Mouse (Mus musculus) kidney, embryonic 15.5 days (tissue): ENCODE data around the gene Cox7b. TPM values are rescaled to one million over a fixed set of nuclear protein-coding genes. Genes with fewer than 3 reads are reported as not detected.

Experiments
- ATAC-seq: fragments of 200-750 bp; cut with Nextera tagmentation; replicated peaks from 2 replicates; pipeline ENCODE4 v1.8.0; 2017; ENCODE audit warnings: moderate TSS enrichment; ENCODE audit not compliant: low FRiP score
- H3K27ac ChIP-seq: fragments of 300-500 bp; sonication (generic); 2 replicates; pipeline ENCODE4 v1.5.1; 2015; ENCODE audit warnings: mild to moderate bottlenecking, inconsistent platforms
- H3K27me3 ChIP-seq: fragments of 300-500 bp; sonication (generic); 2 replicates; pipeline ENCODE4 v1.6.1; 2015; ENCODE audit warnings: inconsistent platforms
- H3K36me3 ChIP-seq: fragments of 300-500 bp; sonication (generic); 2 replicates; pipeline ENCODE4 v1.6.1; 2015; ENCODE audit warnings: inconsistent platforms
- H3K4me1 ChIP-seq: fragments of 300-500 bp; sonication (generic); 2 replicates; pipeline ENCODE4 v1.6.1; 2015; ENCODE audit warnings: inconsistent platforms
- H3K4me2 ChIP-seq: fragments of 300-500 bp; sonication (generic); 2 replicates; pipeline ENCODE4 v1.6.1; 2015; ENCODE audit warnings: moderate library complexity, mild to moderate bottlenecking, inconsistent platforms
- H3K4me3 ChIP-seq: fragments of 300-500 bp; sonication (generic); replicated peaks from 2 replicates; pipeline ENCODE4 v1.5.1; 2015; ENCODE audit warnings: mild to moderate bottlenecking, inconsistent platforms
- H3K9ac ChIP-seq: fragments of 300-500 bp; sonication (generic); 2 replicates; pipeline ENCODE4 v1.6.1; 2015; ENCODE audit warnings: mild to moderate bottlenecking, inconsistent platforms
- H3K9me3 ChIP-seq: fragments of 300-500 bp; sonication (generic); replicated peaks from 2 replicates; pipeline ENCODE4 v1.6.1; 2016; ENCODE audit warnings: inconsistent platforms
- whole genome bisulfite sequencing: fragments of 180-500 bp; shearing (Covaris S2); methylation state at CpG from one replicate; pipeline ENCODE4 v1.1.7; 2015; ENCODE audit warnings: mixed read lengths; 5-methylcytosine and 5-hydroxymethylcytosine counted together
- polyA plus RNA-seq: library from polyadenylated mRNA; unstranded; fragments of >200 nt; fragmentation: Nextera tagmentation; extraction: Ambion mirVana; gene quantifications from 2 replicates; pipeline ENCODE4 v1.2.1, GENCODE M21; 2015

Gene Cox7b
- polyA plus RNA-seq, 1 experiment from 2014 or later, result 459 TPM

DNA sequence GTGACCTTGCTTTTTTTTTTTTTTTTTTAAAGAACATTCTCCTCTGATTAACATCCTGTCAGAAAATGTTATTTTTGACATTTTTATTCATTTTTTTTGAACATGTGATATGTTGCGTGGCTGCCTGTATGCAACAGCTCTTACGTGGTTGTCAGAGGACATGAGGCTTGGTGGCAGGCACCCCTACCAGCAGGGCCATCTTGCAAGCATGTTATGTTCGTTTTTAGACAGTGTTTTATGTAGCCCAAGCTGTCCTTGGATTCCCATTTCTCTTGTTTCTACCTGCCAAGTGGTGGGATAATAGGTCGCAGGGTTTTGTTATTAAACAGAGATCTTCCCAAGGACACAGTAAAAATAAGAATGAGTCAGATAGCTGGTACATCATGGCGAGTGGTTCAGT is 14.7 kb downstream of the Cox7b start:
- Histone ChIP-seq H3K9ac (no peak overlapping the region), H3K4me3 (no peak overlapping the region), H3K9me3 (no peaks in the 10 kb centered on the region), H3K4me1 (0 out of 2 replicates have a peak, but pooled peaks cover 2% of the 10 kb centered on the region), H3K27ac (no peak overlapping the region), H3K4me2 (no peak overlapping the region), H3K36me3 (no peaks in the 10 kb centered on the region), H3K27me3 (no peaks in the 10 kb centered on the region; the same call in 1 of the 2 replicates)
- ATAC-seq, result no peak
- 72% methylated on average over 5 of the region's 5 CpGs for WGBS

DNA sequence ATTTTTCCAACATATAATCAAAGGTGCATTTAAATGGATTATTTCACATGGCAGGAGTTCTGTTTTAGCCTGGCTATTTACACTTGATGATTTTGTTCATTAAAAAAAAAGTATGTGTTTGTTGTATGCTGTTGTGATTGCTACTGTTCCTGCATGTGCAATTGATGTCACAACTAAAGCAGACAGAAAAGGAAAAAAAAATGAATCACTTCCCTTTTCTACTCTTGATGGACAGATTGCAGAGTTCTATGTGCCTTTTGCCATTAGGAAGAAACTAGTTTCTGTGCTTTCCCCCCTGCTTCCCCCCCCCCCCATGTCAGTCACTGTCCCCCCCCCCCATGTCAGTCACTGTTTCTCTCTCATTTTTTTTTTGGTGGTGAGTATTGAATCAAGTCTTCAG is 15.6 kb downstream of the Cox7b start:
- Histone ChIP-seq H3K9ac (no peak overlapping the region), H3K27me3 (peaks cover 5% of the 10 kb centered on the region; the same call in 1 of the 2 replicates), H3K4me1 (0 out of 2 replicates have a peak, but pooled peaks cover 5% of the 10 kb centered on the region), H3K9me3 (no peaks in the 10 kb centered on the region), H3K4me3 (no peak overlapping the region), H3K4me2 (no peak overlapping the region), H3K36me3 (no peaks in the 10 kb centered on the region), H3K27ac (no peak overlapping the region)
- ATAC-seq, result no peak

DNA sequence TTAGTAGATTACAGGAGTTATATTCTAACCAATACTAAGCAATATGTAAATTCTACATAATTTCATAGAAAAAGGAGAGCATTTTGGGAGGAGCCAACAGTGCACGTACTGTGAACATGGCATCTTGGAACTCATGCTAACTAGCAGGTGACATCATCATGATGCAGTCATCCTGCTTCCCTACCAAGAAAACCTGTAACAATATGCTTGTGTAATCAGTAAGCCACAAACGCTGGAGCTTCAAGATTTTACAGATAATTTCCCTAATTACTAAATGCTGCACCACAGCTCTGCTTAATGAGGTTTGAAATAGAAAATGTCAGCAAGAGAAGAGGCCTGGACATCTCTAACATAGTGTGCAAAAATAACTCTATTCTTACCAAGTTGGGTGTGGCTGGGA is 20.2 kb downstream of the Cox7b start:
- ATAC-seq, result no peak
- H3K36me3 ChIP-seq, result no peaks in the 10 kb centered on the region
- peaks cover 20% of the 10 kb centered on the region for H3K4me1 ChIP-seq
- H3K4me2 ChIP-seq, result no peak overlapping the region
- H3K27me3 ChIP-seq, result peaks cover 9% of the 10 kb centered on the region
- H3K9me3 ChIP-seq, result no peaks in the 10 kb centered on the region
- no peak overlapping the region for H3K4me3 ChIP-seq
- H3K9ac ChIP-seq, result no peak overlapping the region
- H3K27ac ChIP-seq, result no peak overlapping the region
- WGBS, result 60% methylated on average over 2 of the region's 2 CpGs

DNA sequence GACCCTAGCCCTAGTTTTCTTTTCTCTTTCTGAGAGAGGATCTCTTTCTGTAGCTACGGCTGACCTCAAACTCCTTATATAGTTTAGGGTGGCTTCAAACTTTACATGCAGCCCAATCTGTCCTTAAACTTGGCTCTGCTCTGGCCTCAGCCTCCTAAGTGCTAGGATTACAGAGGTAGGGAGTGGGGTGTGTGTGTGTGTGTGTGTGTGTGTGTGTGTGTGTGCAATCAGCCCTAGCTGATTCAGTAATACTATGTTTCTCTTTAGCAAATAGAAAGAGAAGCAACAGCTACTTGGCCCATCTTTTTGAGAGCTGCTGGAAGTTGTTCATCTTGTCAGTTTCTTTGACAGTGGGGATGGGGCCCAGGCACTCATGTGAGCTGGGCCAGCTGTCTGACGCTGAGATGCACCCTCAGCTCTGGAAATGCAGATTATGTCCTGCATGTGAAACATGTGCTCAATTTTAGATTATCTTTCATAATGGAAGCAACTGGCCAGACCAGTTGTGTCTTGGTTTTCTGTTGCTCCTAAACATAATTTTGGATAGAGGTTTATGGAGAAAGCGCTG is 21.8 kb downstream of the Cox7b start:
- Histone ChIP-seq H3K36me3 (no peaks in the 10 kb centered on the region), H3K9me3 (no peaks in the 10 kb centered on the region), H3K27ac (0 out of 2 replicates have a peak overlapping the region, but pooled peaks have one; percentile 13), H3K4me3 (no peak overlapping the region), H3K4me2 (no peak overlapping the region), H3K27me3 (peaks cover 10% of the 10 kb centered on the region), H3K9ac (no peak overlapping the region), H3K4me1 (peaks cover 20% of the 10 kb centered on the region)
- WGBS, result 66% methylated on average over 3 of the region's 3 CpGs
- ATAC-seq, result 0 out of 2 replicates have a peak, but pooled peaks have one; percentile 33

DNA sequence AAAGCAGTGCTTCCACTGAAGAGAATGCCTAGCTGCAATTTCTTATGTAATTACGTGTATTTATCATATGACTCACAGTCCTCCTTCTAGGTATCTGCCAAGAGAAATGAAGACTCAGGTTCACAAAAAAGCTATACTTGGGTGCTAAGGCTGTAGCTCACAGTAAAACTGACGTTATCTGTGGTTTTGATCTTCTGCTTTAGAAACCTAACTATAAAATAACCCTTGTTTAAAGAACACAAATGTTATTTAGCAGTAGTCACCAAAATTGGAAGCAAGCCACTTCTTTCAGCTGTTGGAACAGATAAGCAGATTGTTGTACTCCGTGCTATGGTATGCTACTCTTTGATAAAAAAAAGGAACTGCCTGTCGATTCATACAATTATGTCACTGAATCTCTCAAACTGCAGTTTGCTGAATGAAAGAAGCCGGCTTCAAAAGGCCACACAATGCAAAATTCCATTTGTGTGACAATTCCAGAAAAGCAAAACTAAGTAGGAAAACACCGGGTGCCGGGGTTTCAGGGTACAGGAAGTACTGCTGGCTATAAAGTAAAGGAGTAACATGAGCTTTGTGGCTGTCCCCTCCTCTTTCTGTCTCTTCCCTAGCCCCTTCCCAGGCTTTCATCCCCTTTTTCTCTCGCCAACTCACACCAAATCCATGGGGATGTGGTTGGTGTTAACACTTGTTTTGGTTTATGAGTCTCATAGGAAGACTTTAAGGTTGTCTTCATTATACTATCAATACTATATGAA is 28.5 kb downstream of the Cox7b start:
- no peak for ATAC-seq
- H3K27me3 ChIP-seq, result peaks cover 9% of the 10 kb centered on the region; the same call in 1 of the 2 replicates
- H3K4me2 ChIP-seq, result peak overlapping the region; percentile 28; the same call in 1 of the 2 replicates
- H3K4me3 ChIP-seq, result no peak overlapping the region
- WGBS, result 40% methylated on average over 8 of the region's 8 CpGs
- peaks cover 32% of the 10 kb centered on the region for H3K4me1 ChIP-seq
- H3K9me3 ChIP-seq, result no peaks in the 10 kb centered on the region
- peak overlapping the region; percentile 54; the same call in 1 of the 2 replicates for H3K27ac ChIP-seq
- H3K36me3 ChIP-seq, result no peaks in the 10 kb centered on the region
- H3K9ac ChIP-seq, result no peak overlapping the region

DNA sequence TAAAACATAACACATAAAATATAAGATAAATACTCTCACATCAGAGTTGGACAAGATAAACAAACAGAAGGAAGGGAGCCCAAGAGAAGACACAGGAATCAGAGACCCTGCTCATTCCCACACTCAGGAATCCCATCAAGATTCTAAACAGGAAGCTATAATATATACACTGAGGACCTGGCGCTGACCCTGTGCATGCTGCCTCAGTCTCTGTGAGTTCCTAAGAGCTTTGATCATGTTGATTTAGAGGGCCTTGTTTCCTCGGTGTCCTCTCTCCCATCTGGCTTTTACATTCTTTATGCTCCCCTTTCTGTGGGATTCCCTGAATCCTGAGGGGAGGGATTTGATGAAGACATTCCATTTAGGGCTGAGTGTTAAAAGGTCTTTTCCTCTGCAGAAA is 30.0 kb downstream of the Cox7b start:
- 27% methylated on average over 2 of the region's 2 CpGs for WGBS
- ATAC-seq, result peak; percentile 75
- H3K27ac ChIP-seq, result peak overlapping the region; percentile 54
- no peaks in the 10 kb centered on the region for H3K36me3 ChIP-seq
- no peaks in the 10 kb centered on the region for H3K9me3 ChIP-seq
- peaks cover 9% of the 10 kb centered on the region; the same call in 1 of the 2 replicates for H3K27me3 ChIP-seq
- peak overlapping the region; percentile 16; the same call in 1 of the 2 replicates for H3K4me2 ChIP-seq
- H3K4me3 ChIP-seq, result no peak overlapping the region
- no peak overlapping the region for H3K9ac ChIP-seq
- peaks cover 32% of the 10 kb centered on the region for H3K4me1 ChIP-seq

DNA sequence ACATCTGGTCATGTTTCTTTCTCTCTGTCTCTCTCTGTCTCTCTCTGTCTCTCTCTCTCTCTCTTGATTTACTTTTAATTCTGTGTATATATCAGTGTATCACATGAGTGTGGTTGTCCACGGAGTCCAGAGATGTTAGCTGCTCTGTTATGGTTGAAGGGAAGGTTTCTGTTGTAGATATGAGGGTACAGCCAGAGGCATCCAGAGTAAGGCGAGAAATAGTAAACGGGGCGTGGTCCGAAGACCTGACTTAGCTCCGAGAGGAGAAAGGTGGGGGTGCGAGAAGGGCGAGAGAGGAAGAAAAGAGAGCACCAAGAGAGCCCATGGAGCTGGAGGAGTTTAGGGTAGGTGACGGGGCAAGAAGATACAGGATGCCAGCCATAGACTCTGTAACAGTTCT is 30.4 kb downstream of the Cox7b start:
- 0 out of 2 replicates have a peak, but pooled peaks have one; percentile 12 for ATAC-seq
- H3K4me1 ChIP-seq, result peaks cover 32% of the 10 kb centered on the region
- H3K9me3 ChIP-seq, result no peaks in the 10 kb centered on the region
- H3K36me3 ChIP-seq, result no peaks in the 10 kb centered on the region
- H3K4me2 ChIP-seq, result peak overlapping the region; percentile 16; the same call in 1 of the 2 replicates
- H3K27ac ChIP-seq, result peak overlapping the region; percentile 54
- H3K27me3 ChIP-seq, result peaks cover 9% of the 10 kb centered on the region; the same call in 1 of the 2 replicates
- 27% methylated on average over 9 of the region's 9 CpGs for WGBS
- no peak overlapping the region for H3K4me3 ChIP-seq
- no peak overlapping the region for H3K9ac ChIP-seq

DNA sequence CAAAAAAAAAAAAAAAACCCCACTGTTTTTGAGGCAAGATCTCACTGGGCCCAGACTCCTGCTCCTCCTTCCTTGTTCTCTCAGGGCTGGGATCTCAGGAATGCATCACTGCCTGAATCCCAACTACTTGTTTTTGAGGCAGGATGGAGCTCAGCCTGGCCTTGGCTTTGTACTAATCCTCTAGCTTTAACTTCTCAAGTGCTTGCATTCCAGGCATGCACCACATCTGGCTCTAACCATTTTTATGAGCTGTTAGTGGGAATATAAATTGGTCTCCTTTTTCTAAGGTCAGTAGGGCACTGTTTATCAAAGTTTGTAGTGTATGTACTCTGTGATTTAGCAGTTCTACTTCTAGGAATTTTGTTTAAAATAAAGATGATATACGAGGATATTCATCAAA is 32.7 kb downstream of the Cox7b start:
- Histone ChIP-seq H3K27me3 (peaks cover 4% of the 10 kb centered on the region; the same call in 1 of the 2 replicates), H3K4me3 (no peak overlapping the region), H3K9me3 (no peaks in the 10 kb centered on the region), H3K4me2 (no peak overlapping the region), H3K9ac (no peak overlapping the region), H3K27ac (0 out of 2 replicates have a peak overlapping the region, but pooled peaks have one; percentile 22), H3K36me3 (no peaks in the 10 kb centered on the region), H3K4me1 (peaks cover 32% of the 10 kb centered on the region)
- ATAC-seq, result peak; percentile 49
- 47% methylated on average over 1 of the region's 1 CpGs for WGBS

Other genes with a start within 250 kb of the Cox7b start
- 207 and 209 TPM in 2 replicates for gene Atrx, start 86.3 kb upstream of the Cox7b start, polyA plus RNA-seq
- gene Magt1, start 3.8 kb upstream of the Cox7b start, polyA plus RNA-seq, result 69.7 and 69.9 TPM in 2 replicates
- gene Atp7a, start 11.6 kb downstream of the Cox7b start, polyA plus RNA-seq, result 28.2 and 29.3 TPM in 2 replicates
- 0.48 and 0.70 TPM in 2 replicates for gene Tlr13, start 127.5 kb downstream of the Cox7b start, polyA plus RNA-seq
- gene Pgk1, start 171.4 kb downstream of the Cox7b start, polyA plus RNA-seq, result 363 and 376 TPM in 2 replicates
- gene Taf9b, start 205.5 kb downstream of the Cox7b start, polyA plus RNA-seq, result 10.5 and 10.6 TPM in 2 replicates
- not detected in 2 replicates for gene Fnd3c2, start 239.7 kb downstream of the Cox7b start, polyA plus RNA-seq